Mouse (Mus musculus) G1E (cell line): ENCODE results near the gene Mga.

Experiments
- CTCF ChIP-seq: IDR thresholded peaks from 2 replicates; pipeline ENCODE4 v1.5.1; 2012; ENCODE audit warnings: low read depth, low read length, inconsistent platforms, mixed read lengths
- GATA1 ChIP-seq: IDR thresholded peaks from 2 replicates; pipeline ENCODE4 v1.6.1; 2012; ENCODE audit warnings: borderline replicate concordance, low read length, inconsistent platforms, mixed read lengths
- POLR2AphosphoS5 ChIP-seq: IDR thresholded peaks from 2 replicates; pipeline ENCODE4 v1.6.1; 2012; ENCODE audit warnings: low read depth, low read length, inconsistent platforms; ENCODE audit not compliant: insufficient replicate concordance
- TAL1 ChIP-seq: conservative IDR thresholded peaks from 2 replicates; pipeline ENCODE4 v1.6.1; 2012; ENCODE audit warnings: low read depth, low read length, inconsistent platforms, mixed read lengths

DNA sequence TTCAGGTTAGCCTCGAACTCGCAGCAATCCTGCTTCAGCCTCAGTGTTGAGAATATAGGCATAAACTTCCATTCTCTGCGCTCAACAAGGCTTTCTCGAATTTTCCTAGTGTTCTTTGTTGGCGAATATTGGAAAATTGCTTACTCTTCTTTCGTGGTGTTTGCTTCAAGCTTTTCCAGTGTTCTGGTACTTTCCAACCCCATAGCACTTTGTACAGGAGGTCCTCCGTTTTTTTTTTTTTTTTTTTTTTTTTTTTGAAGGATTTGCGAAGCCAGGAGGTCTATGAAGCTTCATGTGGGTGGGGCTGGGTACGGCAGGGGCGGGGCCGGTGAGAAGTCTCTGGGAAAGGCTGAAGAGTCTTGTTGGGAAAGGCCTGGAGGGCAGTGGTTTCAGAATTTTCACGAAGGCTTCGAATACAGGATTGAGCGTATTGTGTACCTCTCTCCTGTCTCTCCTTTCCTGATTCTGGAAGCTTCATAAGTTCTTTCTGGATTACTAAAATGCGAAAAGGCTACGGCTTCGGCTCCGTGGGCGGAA is 407 bp upstream of the Mga start:
- no peak for TF ChIP-seq GATA1
- TF ChIP-seq CTCF = no peak
- TF ChIP-seq POLR2AphosphoS5 = no peak
- no peak for TF ChIP-seq TAL1
